Mouse (Mus musculus): ENCODE results near the gene Lrrc7. TPM values are rescaled to one million over a fixed set of nuclear protein-coding genes. Genes with fewer than 3 reads are reported as not detected.
A peak's percentile ranks its signal among the peaks of the same experiment; 100 is the strongest.

Lrrc7 gene
- total RNA-seq, 4 experiments from 2014 or later: 0.17 to 0.34 (median 0.25) TPM

DNA sequence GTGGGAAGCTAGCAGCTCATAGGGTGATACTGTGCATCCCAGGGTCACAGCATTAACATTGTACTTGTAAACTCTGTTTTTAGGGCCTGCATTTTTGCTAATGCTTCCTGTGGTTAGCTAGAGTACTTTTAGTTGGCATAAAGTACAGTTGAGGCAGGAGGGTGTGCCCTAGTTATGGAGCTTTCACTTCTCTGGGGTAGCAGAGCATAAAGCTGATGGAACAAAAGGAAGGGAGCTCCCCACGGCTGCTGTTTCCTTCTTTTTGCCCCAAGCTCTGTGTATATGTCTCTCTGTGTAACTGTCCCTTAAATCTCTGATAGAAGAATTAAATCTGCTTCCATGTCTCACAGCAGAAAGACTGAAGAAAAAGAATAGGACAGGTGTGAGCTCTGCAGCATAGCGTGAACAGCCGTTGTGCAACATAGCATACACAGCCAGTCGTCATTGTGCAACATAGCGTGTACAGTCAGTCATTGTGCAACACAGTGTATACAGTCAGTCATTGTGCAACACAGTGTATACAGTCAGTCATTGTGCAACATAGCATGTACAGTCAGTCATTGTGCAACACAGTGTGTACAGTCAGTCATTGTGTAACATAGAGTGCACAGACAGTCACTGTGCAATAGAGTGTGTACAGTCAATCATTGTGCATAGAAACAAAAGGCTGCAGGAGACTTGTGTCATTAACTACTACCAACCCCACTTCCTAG lies 500.1 kb downstream of the Lrrc7 start:
- no peak for DNase-seq

DNA sequence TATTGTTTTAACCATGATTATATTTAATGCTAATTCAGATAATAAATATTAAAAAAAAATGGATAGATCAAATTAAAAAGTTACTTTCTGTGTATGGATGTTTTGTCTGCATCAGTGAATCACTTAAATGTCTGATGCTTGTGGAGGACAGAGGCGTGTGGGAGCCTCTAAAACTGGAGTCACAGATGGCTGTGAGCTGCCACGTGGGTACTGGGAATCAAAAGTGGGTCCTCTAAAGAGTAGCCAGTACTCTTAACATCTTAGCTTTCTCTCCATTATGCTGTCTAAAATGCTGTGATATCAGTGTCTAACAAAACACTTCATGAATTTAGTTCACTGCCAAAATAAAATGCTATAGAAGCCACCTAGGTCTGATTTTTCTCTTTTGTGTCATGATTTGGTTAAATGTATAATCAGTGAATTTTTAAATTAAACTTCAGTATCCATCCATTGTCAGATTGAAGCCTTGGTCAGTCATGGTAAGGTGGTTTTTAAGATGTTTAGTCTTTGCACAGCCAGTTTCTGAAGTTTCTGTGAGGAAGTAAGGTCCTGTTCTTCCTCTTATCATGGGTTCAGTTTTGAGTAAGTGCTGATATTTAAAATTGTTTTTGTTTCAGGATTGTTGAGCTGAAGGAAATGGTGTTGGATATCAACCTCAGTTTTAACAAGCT lies 501.3 kb downstream of the Lrrc7 start:
- DNase-seq: no peak

- DNase-seq: no peak
Measured at GRCm38 (mm10) chr3:158049508-158049907, 512.5 kb downstream of the Lrrc7 start.

DNA sequence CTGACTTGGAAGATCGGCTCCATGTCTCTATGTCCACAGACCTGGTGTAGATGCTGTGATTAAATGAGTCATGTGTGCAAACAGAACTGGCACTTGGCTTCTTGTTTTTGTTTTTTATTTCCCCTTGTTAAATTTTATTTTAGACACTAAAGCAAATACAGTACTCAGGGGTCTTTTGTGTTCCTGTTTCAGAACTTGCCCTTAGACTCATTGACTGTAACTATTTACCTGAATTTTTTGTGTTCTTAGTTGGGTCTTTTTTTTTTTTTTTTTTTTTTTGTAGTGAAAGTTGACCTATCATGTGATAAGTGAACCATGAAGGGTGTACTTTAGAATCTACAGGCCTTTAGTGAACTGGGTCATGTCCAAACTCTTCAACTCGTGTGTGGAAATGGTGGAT lies 521.3 kb downstream of the Lrrc7 start:
- no peak for DNase-seq

DNA sequence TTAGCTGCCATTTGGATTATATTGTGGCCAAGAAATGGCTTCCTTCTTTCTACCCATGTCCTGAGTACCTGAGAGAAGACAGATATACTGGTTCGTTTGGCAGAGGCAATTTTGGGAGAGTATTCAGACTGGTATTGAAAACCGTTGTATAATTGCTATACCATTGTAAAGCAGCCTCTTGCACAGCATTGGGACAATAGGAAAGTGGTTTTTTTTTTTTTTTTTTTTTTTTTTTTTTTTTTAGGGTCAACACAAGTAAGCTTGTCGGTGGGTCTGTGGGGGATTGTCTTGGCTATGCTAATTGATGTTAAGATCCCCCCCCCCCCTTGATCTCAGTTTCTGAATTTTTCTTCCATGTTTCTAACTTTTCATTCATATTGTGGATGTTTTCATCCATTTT lies 523.9 kb downstream of the Lrrc7 start:
- DNase-seq: no peak

DNA sequence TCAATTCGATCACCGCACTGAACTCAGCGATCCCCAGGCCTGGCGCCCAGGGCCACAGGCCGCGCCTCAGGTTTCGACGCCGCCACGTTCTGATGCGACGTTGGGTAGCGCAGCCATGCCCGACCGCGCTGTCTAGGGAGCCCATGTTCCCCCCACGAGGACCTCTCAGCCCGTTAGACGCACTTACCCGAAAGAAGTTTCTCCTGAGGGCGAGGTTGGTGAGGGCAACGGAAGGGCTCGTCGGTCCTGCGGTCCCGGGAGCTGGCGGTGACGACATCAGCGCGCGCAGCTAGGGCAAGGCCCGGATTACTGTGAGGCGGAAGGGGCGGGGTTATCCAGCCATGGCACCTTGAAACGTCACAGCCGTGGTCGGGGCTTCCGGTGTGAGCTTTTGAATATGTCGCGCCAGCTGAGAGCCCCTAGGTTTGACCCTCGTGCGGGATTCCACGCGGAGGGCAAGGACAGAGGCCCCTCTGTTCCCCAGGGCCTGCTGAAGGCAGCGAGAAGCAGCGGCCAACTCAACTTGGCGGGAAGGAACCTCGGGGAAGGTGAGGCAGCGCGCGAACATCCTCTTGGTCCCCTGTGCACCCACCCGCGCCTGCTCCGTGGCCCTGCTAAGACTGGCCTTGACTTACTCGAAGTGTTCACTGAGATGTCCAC lies 525.6 kb downstream of the Lrrc7 start, which contains the start of the genes Srsf11 and Lrrc40:
Srsf11 (minus strand) TSS at position 311 of the 660 bp plus-strand sequence.
Lrrc40 (plus strand) TSS at position 334 of the 660 bp plus-strand sequence.
- DNase-seq: peak; percentile 94

- DNase-seq: no peak
Measured at GRCm38 (mm10) chr3:158035866-158036265, 526.2 kb downstream of the Lrrc7 start.
